Mouse (Mus musculus): ENCODE measurements around the gene Cfap61. TPM values are rescaled to one million over a fixed set of nuclear protein-coding genes. Genes with fewer than 3 reads are reported as not detected.

Gene Cfap61
- total and polyA plus RNA-seq, 3 experiments, result 0.22 TPM; not detected in 2

GRCm38 (mm10) chr2:146051334-146051733 is 116.8 kb downstream of the Cfap61 start:
- DNase-seq (ENCODE audit: low spot score), result no peak
- ATAC-seq (ENCODE audit: extremely low read depth, insufficient number of reproducible peaks, low FRiP score, poor library complexity, severe bottlenecking), result no peak
- H3K4me1 ChIP-seq (ENCODE audit: insufficient read depth, low read depth, low read length), result no peaks in the 10 kb centered on the region
- TF ChIP-seq GATA1 (IDR thresholded peaks at IDR 0.05; ENCODE audit: borderline replicate concordance, low read length) (no peak), CTCF (IDR thresholded peaks at IDR 0.05; ENCODE audit: low read depth, low read length) (no peak), TAL1 (conservative IDR thresholded peaks at IDR 0.05; ENCODE audit: low read depth, low read length) (no peak), GATA2 (IDR thresholded peaks at IDR 0.05; ENCODE audit: borderline replicate concordance, low read depth, low read length) (no peak), POLR2AphosphoS5 (IDR thresholded peaks at IDR 0.05; ENCODE audit: insufficient replicate concordance, low read depth, low read length) (no peak)
- no peaks in the 10 kb centered on the region for H3K27me3 ChIP-seq (ENCODE audit: insufficient read depth, low read length)
- H3K9me3 ChIP-seq (replicated peaks), result peaks cover 43% of the 10 kb centered on the region
- no peaks in the 10 kb centered on the region for H3K36me3 ChIP-seq (replicated peaks)
- no peak overlapping the region for H3K4me3 ChIP-seq (ENCODE audit: low read depth, low read length)

DNA sequence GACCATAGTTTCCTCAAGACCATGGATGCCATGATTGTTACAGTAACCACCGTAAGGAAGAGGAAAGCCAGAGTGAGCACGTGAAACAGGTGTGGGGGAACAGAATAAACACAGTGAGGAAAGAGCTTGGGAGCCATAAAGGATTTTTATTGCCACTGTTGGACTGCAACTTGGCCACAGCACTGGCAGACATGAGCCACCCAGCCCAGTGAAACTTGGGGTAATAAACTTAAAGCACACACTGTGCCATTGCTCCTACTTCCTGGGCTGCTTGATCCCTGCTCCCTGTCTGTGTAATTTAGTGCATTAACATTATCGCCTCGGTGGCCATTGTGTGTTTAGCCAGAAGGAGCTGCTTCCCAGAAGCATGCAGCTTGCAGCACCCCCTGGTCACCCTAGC is 122.5 kb downstream of the Cfap61 start:
- Histone ChIP-seq H3K9me3 (replicated peaks) (peaks cover 37% of the 10 kb centered on the region), H3K36me3 (replicated peaks) (no peaks in the 10 kb centered on the region), H3K4me1 (ENCODE audit: insufficient read depth, low read depth, low read length) (no peaks in the 10 kb centered on the region), H3K4me3 (ENCODE audit: low read depth, low read length) (no peak overlapping the region), H3K27me3 (ENCODE audit: insufficient read depth, low read length) (no peaks in the 10 kb centered on the region)
- TF ChIP-seq GATA2 (IDR thresholded peaks at IDR 0.05; ENCODE audit: borderline replicate concordance, low read depth, low read length) (no peak), GATA1 (IDR thresholded peaks at IDR 0.05; ENCODE audit: borderline replicate concordance, low read length) (no peak), TAL1 (conservative IDR thresholded peaks at IDR 0.05; ENCODE audit: low read depth, low read length) (no peak), POLR2AphosphoS5 (IDR thresholded peaks at IDR 0.05; ENCODE audit: insufficient replicate concordance, low read depth, low read length) (no peak), CTCF (IDR thresholded peaks at IDR 0.05; ENCODE audit: low read depth, low read length) (no peak)
- no peak for ATAC-seq (ENCODE audit: extremely low read depth, insufficient number of reproducible peaks, low FRiP score, poor library complexity, severe bottlenecking)
- DNase-seq (ENCODE audit: low spot score), result no peak

DNA sequence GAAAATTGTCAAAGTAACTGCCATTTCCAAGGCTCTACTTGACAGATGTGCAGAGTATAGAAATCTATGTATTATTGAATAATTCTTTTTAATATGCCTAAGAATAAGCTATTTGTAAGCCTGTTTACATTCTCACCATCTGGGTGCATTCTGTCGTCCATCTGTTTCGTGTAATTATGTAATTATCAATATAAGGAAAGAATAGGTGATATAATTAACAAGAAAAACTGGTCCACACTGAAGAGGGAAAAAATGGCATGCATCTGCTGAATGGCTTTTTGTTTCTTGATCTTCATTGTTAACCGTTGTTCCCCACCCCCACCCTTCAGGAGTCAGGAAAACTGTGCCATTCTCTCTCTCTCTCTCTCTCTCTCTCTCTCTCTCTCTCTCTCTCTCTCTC is 124.2 kb downstream of the Cfap61 start:
- H3K4me3 ChIP-seq (ENCODE audit: low read depth, low read length), result no peak overlapping the region
- no peaks in the 10 kb centered on the region for H3K27me3 ChIP-seq (ENCODE audit: insufficient read depth, low read length)
- no peaks in the 10 kb centered on the region for H3K36me3 ChIP-seq (replicated peaks)
- no peak for ATAC-seq (ENCODE audit: extremely low read depth, insufficient number of reproducible peaks, low FRiP score, poor library complexity, severe bottlenecking)
- H3K4me1 ChIP-seq (ENCODE audit: insufficient read depth, low read depth, low read length), result no peaks in the 10 kb centered on the region
- TF ChIP-seq TAL1 (conservative IDR thresholded peaks at IDR 0.05; ENCODE audit: low read depth, low read length) (no peak), CTCF (IDR thresholded peaks at IDR 0.05; ENCODE audit: low read depth, low read length) (no peak), GATA2 (IDR thresholded peaks at IDR 0.05; ENCODE audit: borderline replicate concordance, low read depth, low read length) (no peak), GATA1 (IDR thresholded peaks at IDR 0.05; ENCODE audit: borderline replicate concordance, low read length) (no peak), POLR2AphosphoS5 (IDR thresholded peaks at IDR 0.05; ENCODE audit: insufficient replicate concordance, low read depth, low read length) (no peak)
- no peak for DNase-seq (ENCODE audit: low spot score)
- peaks cover 35% of the 10 kb centered on the region for H3K9me3 ChIP-seq (replicated peaks)

DNA sequence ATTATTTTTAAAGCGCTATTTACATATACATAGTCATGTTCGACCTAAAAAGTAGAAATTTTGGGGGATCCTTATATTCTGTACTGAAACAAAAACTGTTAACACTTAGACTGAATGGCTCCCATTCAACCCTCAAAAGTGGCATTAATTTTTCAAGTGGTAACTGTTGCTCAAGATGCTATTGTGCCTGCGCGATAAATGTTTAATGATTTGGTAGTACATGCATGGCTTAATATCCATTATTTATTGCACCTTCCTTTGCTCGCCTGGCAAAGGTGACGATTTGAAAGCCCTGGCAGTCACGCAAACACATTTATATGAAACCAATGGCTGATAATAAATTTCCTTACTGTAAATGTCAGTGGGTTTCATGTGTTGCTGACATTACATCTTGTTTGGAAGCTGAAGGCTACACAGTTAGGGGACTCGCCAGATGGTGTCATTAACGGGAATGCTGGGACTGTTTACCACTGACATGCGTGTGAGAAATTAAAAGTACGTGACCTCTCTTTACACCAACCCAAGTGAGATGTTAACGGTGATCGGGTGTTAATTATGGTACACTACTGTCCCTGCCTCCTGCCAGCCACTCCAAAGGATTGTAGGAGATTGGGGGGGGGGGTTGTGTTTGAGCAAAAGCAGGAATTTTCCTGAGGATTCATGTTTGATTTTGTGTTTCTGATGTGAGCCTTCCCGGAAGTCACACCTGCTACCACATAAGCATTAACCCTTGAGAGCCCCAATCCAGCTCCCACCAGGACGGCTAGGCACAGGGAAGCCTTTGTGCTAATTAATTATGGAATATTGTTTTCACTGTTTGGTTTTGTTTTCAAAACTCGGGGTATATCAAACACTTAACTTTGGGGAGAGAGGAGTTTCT is 127.1 kb downstream of the Cfap61 start:
- no peak overlapping the region for H3K4me3 ChIP-seq (ENCODE audit: low read depth, low read length)
- no peaks in the 10 kb centered on the region for H3K27me3 ChIP-seq (ENCODE audit: insufficient read depth, low read length)
- TF ChIP-seq TAL1 (conservative IDR thresholded peaks at IDR 0.05; ENCODE audit: low read depth, low read length) (no peak), CTCF (IDR thresholded peaks at IDR 0.05; ENCODE audit: low read depth, low read length) (no peak), GATA2 (IDR thresholded peaks at IDR 0.05; ENCODE audit: borderline replicate concordance, low read depth, low read length) (no peak)
- ATAC-seq (ENCODE audit: extremely low read depth, insufficient number of reproducible peaks, low FRiP score, poor library complexity, severe bottlenecking), result no peak
- no peak for DNase-seq (ENCODE audit: low spot score)
- H3K36me3 ChIP-seq (replicated peaks), result no peaks in the 10 kb centered on the region
- peaks cover 45% of the 10 kb centered on the region for H3K9me3 ChIP-seq (replicated peaks)
- H3K4me1 ChIP-seq (ENCODE audit: insufficient read depth, low read depth, low read length), result no peaks in the 10 kb centered on the region

GRCm38 (mm10) chr2:146062330-146063092 is 127.9 kb downstream of the Cfap61 start:
- no peak for TF ChIP-seq POLR2AphosphoS5 (IDR thresholded peaks at IDR 0.05; ENCODE audit: insufficient replicate concordance, low read depth, low read length)
- TF ChIP-seq GATA2 (IDR thresholded peaks at IDR 0.05; ENCODE audit: borderline replicate concordance, low read depth, low read length), result no peak
- TF ChIP-seq CTCF (IDR thresholded peaks at IDR 0.05; ENCODE audit: low read depth, low read length), result no peak
- no peak for TF ChIP-seq TAL1 (conservative IDR thresholded peaks at IDR 0.05; ENCODE audit: low read depth, low read length)
- no peak for TF ChIP-seq GATA1 (IDR thresholded peaks at IDR 0.05; ENCODE audit: borderline replicate concordance, low read length)
- ATAC-seq (ENCODE audit: extremely low read depth, insufficient number of reproducible peaks, low FRiP score, poor library complexity, severe bottlenecking), result no peak
- H3K4me3 ChIP-seq (ENCODE audit: low read depth, low read length), result no peak overlapping the region

More at GRCm38 (mm10) chr2:146062330-146063092, 127.9 kb downstream of the Cfap61 start:
- H3K4me1 ChIP-seq (ENCODE audit: insufficient read depth, low read depth, low read length), result no peaks in the 10 kb centered on the region
- no peaks in the 10 kb centered on the region for H3K27me3 ChIP-seq (ENCODE audit: insufficient read depth, low read length)
- H3K36me3 ChIP-seq (replicated peaks), result no peaks in the 10 kb centered on the region
- no peak for DNase-seq (ENCODE audit: low spot score)
- peaks cover 41% of the 10 kb centered on the region for H3K9me3 ChIP-seq (replicated peaks)
